Mouse (Mus musculus): Measurements from ENCODE around the gene Atp7a.
A peak's percentile ranks its signal among the peaks of the same experiment; 100 is the strongest.

DNA sequence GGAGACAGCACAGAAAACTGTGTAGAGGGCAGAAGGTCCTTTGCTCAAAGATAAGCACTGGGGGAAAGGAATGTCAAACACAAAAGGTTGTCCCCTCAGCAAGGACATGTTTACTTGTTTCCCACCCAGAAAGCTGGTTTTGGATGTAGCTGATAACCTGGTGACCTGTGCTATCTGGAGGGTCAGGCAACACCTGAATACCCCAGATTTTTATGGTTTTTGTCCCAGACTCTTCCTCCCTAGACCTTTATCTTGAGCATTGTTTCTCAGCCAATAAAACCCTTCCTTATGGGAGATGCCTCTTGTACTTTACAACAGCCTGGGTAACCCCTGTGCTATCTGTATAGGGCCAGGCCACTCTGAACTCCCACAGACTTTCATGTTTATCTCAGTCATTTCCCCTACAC, 127.1 kb downstream of the Atp7a start:
- no peak for TF ChIP-seq USF2 (IDR thresholded peaks at IDR 0.05; ENCODE audit: borderline replicate concordance in 1 of 2, insufficient read depth in 1 of 2, low read depth in 1 of 2, low read length in 2 of 2)
- TF ChIP-seq CHD1 (IDR thresholded peaks at IDR 0.05; ENCODE audit: low read depth, low read length), result no peak
- no peak for TF ChIP-seq POLR2A (IDR thresholded peaks at IDR 0.05; ENCODE audit: control insufficient read depth in 1 of 2, insufficient read depth in 1 of 2, low read depth in 1 of 2, low read length in 2 of 2, poor library complexity in 1 of 2)
- TF ChIP-seq MAFK (IDR thresholded peaks at IDR 0.05; ENCODE audit: borderline replicate concordance, low read depth, low read length), result peak; percentile 60; the same call in 1 of the 2 replicates
- peak; percentile 62 for TF ChIP-seq ETS1 (IDR thresholded peaks at IDR 0.05; ENCODE audit: low read depth, low read length)
- peak; percentile 79 for TF ChIP-seq TCF12 (IDR thresholded peaks at IDR 0.05; ENCODE audit: low read depth, low read length)
- TF ChIP-seq MAX (IDR thresholded peaks at IDR 0.05; ENCODE audit: low read length), result no peak
- TF ChIP-seq CTCF (IDR thresholded peaks at IDR 0.05 in 2 of 3, conservative IDR thresholded peaks at IDR 0.05 in 1 of 3; ENCODE audit: control insufficient read depth in 1 of 3, insufficient read depth in 1 of 3, low read depth in 2 of 3, low read length in 3 of 3, poor library complexity in 1 of 3, severe bottlenecking in 1 of 3), result no peak
- TF ChIP-seq HCFC1 (IDR thresholded peaks at IDR 0.05; ENCODE audit: low read depth, low read length), result no peak
- TF ChIP-seq EP300 (IDR thresholded peaks at IDR 0.05; ENCODE audit: low read depth in 1 of 2, low read length in 2 of 2), result peak; percentile 72 to 82

All from MEL (cell line).